9 mouse cellular contexts compared by ENCODE assay signal in the genomic region with DNA sequence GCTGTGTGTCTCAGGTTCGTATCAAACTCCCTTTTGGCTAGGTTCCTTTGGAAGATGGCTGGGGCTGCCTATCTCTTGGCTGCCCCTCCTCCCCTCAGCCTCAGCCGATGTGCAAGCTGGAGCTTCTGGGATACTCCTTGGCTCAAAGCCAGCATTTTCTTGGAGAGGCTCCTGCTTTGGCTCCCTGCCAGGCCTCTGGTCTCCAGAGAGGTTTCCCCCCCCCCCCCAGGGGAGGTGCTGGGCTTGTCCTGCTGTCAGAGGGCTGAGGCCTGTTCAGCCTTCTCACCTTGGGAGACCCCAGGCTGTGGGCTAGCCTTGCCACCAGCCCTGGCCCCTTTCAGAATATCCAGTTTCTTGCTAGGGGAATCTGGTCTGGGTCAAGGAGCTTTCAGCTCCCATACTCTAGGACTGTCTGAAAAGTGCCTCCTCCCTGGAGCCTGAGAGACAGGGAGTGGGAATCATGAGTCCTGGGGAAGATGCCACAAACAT. TPM values are rescaled to one million over a fixed set of nuclear protein-coding genes. Genes with fewer than 3 reads are reported as not detected.
DNase-seq lines count a peak whose midpoint lies in the region; TF ChIP-seq lines count a peak whose summit lies in the region.
"Had no signal": no experiment of that assay in that cellular context is flagged by ENCODE, and none has a peak within 500 bp of the region (broad histone marks: within the 10 kb centered on the region; RNA-seq: fewer than 3 reads in every experiment).

No protein-coding gene starts in this region.

- peak overlapping the region; percentile 66 for H3K27ac ChIP-seq in cortical plate, adult 2 months (ENCODE audit: insufficient read depth, low read length)

- no peak for TF ChIP-seq POLR2A in cortical plate, adult 2 months (IDR thresholded peaks at IDR 0.05; ENCODE audit: extremely low read depth, insufficient read depth, low read length)

- peak; percentile 38 for DNase-seq in gastrocnemius, postnatal 10 days
- DNase-seq in gastrocnemius, adult 8-10 months (ENCODE audit: low spot score in 2 of 2) = no peak
- DNase-seq in Muller cell, postnatal 12 days (ENCODE audit: inconsistent ontology term) = peak; percentile 52
- DNase-seq in heart, postnatal 14 days = peak; percentile 58 to 79
- peak; percentile 68 for DNase-seq in lung, postnatal 10 days
- DNase-seq in right cerebral cortex, postnatal 4 days = peak; percentile 86
- DNase-seq in embryo, embryonic 9.5 days (ENCODE audit: extremely low spot score) = no peak

- no peak overlapping the region for H3K4me3 ChIP-seq in cortical plate, adult 2 months (ENCODE audit: insufficient read depth, low read length)
- H3K4me3 ChIP-seq: megakaryocyte, embryonic 14.5 days had no signal

- intact Hi-C loops in heart, postnatal 14 days (cut with DNase I) = no loop called here

- TF ChIP-seq CTCF in cortical plate, adult 2 months (IDR thresholded peaks at IDR 0.05; ENCODE audit: extremely low read depth, insufficient read depth, low read length) = no peak

- H3K4me1 ChIP-seq in cortical plate, adult 2 months (ENCODE audit: control insufficient read depth, insufficient read depth, low read length) = peaks cover 34% of the 10 kb centered on the region

RNA-seq across cellular contexts. Expression of gene Polg, which starts 54.1 kb away (rescaled TPM):
- total RNA-seq in gastrocnemius, postnatal 10 days (2021) = 10 to 100 TPM; 36.6 to 44.9 TPM
- 10 to 100 TPM; 26.0 to 43.5 (median 38.1) TPM for total RNA-seq in gastrocnemius, adult 8-10 months (2022)
- polyA plus RNA-seq in cortical plate, adult 2 months (2012; rRNA removed) = 80.9 and 87.1 TPM in 2 replicates
- 10 to 100 TPM; 51.4 to 54.7 TPM for total RNA-seq in heart, postnatal 14 days (2021)

Comparison
In these comparisons a context has a peak if more than half of its experiments do, and no peak if none do; other contexts are left out.
1. DNase-seq: peak in gastrocnemius, postnatal 10 days (single experiment), Muller cell, postnatal 12 days (single experiment), heart, postnatal 14 days (2 of 2), lung, postnatal 10 days (single experiment) and right cerebral cortex, postnatal 4 days (single experiment); none in gastrocnemius, adult 8-10 months (0 of 2) and embryo, embryonic 9.5 days (single experiment).